Mouse (Mus musculus): Measurements from ENCODE around the gene Fam213b.
A peak's percentile ranks its signal among the peaks of the same experiment; 100 is the strongest.

Gene Fam213b

DNA sequence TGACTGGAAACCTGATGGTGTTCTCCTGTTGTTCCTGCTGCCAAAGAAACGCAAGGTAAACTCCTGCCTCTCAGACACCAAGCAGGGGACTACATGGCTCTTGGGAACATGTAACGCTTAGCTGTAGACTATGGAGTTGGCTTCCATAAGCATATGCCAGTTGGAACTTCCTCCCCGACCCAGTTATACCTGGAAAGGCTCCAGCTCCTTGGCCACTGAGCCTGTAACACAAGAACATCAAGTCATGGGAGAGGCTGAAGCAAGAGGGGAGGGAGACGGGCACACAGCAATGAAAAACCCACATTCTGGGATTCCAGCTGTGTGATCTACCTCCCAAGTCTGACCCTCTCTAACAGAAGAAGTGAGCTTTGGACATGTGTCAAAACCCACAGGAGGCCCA, 23.4 kb upstream of the Fam213b start:
- DNase-seq: no peak

DNA sequence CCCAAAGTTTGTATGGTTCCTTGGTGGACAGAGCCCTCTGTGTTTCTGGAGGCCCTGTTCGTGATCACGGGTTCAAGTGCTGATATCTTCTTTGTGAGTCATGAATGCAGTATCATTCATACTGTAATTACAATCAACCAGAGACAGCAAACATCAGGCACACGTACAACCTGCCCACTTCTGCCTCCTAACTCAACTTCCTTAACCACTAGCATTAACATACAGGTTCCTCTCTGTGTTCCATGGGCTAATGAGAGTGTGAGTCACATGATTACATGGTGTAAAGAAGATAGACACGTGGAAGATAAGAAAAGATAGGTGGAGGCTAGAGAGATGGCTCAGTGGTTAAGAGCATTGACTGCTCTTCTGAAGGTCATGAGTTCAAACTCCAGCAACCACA, 17.7 kb upstream of the Fam213b start:
- no peak for DNase-seq

DNA sequence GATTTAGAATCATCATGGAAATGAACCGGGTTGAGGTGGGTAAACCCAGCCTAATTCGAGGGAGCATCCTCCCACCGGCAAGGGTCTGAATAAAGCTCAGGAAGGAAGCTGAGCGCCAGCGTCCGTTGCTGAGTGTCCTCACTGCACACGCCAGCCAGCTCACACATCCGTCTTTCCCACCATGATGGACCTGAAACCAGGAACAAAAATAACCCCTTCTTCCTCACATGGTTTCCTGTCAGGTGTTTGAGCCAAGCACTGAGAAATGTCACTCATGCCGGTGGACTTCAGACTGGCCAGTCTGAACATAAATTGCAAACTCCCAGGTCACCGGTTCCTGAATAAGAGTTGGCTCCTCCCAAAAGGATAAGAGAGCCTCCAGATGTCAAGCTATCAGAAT, 16.4 kb upstream of the Fam213b start:
- no peak for DNase-seq

DNA sequence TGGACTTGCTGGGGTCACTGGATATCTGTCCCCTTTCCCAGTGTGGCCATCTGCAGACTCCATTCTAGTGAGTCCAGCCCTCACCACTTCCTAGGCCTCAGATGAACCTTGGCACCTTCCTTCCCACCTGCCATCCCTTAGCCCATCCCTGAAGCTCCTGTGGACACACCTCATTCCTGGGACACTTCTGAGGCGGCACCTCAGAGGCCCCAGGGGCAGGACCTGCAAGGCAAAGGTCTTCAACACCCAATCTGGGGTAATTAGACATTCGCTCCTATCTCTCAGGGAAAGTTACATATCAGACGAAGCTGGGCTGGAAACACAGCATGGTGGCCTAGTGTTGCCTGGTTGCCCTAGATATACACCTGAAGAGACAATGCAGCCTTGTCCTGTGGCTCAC, 15.8 kb upstream of the Fam213b start:
- peak; percentile 31 for DNase-seq

DNA sequence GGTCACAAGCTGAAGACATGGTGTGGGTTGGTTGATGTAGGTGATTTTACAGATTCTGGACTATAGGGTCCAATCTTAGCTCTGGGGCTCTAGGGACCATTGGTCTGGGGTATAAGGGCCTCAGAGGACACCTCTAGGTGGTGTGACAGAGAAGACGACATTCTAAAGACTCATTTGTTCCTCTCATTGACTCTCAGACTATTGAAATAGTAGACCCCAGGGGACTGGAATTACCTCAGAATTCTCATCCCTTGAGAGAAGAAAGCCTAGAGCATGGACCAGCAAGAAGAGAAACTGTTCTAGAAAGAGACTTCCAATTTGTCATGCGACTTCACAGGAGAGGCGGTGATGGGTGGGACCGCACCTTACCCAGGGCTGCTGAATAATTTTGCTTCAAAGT, 15.3 kb upstream of the Fam213b start:
- no peak for DNase-seq

DNA sequence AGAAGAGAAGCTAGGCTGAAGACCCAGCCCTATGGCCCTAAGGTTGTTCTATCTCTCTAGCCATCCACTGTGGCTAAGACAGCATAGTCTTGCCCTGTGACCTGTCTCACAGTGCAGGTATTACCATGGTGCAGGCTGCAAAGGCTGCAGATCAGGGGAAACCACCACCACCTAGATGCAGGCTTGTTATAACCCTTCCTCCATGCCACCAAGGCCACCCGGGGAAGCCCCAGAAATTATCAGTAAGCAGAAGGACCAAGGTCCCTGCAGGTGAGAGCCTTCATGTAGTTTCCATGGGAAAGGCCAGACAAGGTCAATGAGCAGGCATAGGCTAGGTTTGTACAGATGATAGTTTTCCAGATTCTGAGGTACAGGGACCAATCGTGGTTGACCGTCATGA, 14.9 kb upstream of the Fam213b start:
- no peak for DNase-seq

DNA sequence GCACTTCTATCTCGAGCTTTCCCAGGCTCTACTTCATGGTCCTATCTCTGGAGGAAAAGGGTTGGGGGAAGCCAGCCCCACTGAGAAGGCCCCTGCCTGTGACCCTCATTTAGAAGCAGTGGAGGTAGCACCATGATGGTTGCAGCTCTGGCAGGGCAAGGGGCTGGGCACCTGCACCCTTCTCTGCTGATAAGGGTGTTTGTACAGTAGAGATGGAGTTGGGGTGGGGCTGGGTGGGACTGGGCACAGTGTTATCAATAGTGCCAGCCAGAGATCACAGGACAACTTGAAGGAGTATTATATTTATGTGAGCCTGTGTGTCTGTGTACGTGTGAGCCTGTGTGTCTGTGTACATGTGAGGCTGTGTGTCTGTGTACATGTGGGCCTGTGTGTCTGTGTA, 12.7 kb upstream of the Fam213b start:
- DNase-seq: peak; percentile 89

DNA sequence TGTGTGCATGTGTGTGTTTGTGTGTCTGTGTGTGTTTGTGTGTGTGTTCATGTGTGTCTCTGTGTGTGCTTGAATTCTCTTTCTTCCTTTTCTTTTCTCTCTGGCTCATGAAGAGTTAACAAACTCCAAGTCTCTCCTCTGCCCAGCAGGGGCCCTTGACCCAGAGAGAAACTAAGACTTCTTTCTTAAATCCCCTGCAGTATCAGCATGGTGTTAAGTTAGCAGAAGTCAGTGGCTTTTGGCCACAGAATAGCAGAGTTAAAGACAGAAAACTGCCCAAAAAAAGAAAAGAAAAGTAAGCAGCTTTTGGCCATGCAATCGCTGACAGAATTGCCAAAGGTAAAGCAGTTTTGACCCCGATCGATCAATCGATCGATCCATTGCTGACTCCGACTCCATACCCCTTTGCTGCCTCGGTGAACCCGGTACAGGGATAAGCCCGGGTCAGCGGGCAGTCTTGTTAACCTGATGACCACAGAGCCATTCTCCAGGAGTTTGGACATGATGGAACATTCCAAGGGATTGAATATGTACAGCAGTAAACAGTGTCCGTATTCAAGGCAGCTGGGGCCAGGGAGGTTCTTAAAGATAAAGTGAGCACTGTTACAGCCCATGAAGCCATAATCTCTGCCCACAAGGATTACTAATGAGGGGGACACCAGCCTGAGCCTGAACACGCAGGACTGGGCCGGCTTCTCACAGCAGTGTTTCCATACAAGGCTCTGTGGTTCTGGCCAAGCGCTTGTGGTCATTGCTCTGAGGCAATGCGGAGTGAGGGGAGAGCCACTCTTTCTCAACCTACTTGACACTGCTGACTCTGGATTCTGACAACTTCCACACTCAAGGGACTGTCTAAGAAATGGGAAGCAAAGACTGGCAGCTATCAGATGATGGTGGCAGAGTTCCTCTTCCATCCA, 11.9 kb upstream of the Fam213b start:
- peak; percentile 73 for DNase-seq

DNA sequence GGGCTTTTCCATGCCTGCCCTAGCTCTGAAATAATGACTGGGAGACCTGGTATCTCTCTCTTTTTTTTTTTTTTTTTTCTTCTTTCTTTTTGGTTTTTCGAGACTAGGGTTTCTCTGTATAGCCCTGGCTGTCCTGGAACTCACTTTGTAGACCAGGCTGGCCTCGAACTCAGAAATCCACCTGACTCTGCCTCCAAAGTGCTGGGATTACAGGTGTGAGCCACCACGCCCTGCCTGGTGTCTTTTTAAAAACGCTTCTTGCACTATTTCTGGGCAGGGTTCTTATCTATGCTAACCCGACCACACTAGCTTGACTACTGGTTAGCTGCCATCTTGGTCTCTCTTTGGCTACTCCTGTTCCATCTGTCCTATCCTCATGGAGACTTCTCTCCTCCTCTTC, 9.6 kb upstream of the Fam213b start:
- peak; percentile 42 for DNase-seq

DNA sequence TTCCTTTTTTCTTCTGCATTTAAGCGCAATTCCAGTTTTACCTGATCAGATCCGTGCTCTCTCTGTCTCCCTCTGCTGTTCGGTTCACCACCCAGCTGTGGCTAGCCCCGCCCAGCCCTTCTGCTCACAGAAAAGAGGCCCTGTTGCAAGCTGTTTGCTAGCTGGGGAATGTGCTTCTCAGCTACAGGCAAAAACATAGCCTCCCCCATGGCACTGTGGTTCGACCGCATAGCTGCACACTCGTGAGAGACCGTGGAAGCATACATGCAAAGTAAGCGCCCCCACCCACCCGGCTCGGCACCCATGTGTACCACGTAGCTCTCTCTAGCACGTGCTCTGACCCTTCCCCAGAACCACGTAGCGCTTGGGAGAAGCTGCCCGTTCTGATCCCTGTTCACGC, 8.9 kb upstream of the Fam213b start:
- DNase-seq: peak; percentile 94

DNA sequence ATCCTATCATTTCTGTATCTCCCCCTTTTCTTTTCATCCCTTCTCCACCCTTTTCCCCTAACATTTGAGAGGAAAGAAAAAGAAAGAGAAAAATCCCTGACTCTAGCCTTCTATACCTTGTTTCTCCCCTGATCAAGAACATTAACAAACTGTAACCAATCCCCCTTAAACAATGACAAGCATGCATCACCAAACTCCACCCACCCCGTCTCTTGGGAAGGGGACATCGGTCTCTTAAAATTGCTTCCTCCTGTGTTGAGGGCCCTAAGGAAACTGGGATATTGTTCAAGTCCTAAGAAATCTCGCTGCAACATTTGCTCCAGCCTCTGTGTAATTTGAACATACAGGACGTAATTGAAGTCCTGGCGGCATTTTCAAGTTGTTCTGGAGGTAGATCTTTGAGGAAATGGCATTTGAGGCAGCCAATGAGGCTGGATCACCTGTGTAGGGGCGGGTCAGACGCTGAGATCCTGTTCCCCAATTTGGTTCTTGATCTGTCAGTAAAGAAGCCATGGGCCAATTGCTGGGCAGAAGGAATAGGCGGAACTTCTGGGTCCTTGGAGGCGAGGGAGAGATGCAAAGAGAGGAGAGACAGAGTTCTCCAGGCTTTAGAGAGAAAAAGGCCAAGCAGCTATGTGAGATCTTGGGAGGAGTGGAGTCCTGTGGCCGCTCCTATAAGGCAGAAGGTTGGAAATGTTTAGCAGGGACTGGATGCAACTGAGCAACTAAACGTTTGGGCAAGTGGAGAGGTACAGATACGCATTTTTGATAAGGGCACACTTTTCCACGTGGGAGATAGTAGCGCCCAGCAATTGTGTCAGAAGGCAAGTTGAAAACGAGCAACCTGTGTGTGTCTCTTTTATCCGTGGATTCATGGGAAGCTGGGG, 5.5 kb upstream of the Fam213b start:
- DNase-seq: peak; percentile 88

DNA sequence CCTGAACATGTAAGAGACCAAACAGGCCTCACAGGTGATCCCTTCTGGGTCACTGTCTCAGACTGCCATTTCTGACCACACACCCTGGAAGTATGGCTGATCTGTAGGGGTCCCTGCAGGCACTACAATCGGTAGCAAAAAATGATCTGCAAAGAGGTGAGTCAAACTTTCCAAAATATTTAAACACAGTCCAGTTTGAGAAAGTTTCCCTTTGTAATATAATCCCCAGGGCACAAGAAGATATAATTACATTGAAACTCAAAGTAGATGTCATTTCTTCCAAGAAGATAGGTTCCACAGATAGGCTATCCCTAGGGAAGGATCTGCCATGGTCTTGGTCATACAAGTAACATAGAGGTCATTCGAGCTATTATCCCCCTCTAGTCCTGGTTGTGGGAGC, 3.4 kb upstream of the Fam213b start:
- no peak for DNase-seq

DNA sequence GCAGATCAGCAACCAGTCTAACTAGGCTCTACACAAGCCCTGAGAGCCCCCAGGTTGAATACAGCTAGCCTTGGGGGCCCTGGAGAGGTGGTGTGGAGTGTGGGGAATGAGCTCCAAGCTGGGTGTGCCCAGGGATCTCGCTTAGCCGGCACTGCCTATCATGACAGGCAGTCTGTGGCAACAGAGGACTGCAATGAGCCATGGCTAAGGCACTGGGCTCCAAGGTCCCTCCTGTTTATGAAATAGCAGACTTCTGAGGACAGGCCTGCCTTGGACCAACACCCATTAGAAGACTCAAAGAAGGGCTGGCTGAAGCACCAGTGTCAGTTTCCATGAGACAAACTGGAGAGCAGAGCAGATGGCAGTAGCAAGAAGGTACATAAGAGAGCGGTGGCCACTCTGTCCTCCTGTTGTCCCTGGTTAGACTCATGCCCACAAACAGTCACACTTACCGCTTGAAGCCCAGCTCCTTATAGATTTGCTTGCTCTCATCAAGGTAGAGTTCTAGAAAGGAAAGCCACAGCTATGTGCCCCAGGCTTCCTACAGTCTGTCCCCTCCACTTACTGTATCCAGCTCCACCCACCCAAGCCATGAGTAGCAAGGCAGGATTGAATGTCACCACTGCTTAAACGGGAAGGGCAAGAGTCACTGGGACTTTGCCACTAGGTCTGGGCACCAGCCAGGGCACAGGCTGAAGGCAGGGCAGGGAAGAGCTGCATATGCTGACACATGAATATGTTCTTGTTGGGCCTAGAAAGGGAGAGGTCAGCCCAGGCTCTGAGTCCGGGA, 1.1 kb downstream of the Fam213b start:
- DNase-seq: no peak

DNA sequence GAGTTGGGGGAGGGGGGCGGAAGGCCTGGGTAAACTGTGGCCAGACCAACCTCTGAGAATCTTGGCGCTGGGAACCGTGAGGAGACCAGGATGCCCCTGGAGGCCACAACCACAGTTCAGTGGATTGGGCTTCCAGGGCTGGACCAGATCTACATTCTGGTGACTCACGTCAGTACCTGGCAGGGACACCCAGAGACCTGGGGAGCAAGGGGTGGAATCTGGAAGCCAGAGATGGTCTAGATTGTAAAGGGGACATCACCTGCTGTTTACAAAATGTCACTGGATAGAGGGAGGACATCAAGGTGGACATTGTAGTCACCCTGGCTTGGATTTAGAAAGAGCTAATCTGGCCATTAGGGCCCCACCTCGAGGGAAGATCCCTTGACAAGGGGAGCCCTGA, 3.4 kb downstream of the Fam213b start:
- DNase-seq: no peak

DNA sequence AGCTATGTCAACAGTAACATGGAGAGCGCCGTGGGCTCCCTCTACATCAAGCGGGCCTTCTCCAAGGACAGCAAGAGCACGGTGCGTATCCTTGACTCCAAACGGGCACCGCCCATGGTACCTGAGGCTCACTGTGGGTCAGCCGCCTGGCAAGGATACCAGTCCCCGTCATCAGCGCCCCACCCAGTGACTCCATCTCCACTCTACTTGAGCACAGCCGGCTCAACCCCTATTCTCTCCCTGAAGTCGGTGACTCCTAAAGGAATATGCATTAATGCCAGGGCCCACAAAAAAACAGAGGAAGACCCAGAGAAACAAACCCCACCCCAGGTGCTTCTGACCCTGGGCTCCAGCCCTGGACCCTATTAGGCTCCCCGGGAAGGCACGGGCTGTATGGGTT, 8.0 kb downstream of the Fam213b start:
- DNase-seq: no peak

DNA sequence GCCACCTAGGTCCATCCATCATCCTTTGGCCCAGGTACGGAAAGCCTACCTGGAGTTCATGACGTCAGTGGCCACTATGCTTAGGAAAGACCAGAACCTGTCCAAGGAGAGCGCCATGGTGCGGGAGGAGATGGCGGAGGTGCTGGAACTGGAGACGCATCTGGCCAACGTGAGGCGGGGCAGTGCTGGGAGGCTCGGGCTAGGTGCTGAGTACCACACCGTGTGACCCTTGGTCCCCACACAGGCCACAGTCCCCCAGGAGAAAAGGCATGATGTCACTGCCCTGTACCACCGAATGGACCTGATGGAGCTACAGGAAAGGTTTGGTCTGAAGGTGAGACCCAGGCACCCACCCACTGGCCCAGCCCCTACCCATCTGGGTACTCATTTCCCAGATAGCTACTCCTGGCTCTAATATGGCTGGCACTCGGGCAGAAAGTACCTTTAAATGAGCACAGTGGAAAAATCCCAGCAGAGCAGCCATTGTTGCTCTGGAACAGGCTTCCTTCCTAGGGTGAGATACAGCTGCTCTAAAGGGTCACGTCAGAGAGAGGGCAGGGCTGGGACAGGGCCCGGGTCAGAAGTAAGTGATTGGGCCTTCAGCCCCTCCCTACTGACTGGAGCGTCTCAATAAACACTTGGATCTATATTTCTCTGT, 11.2 kb downstream of the Fam213b start:
- no peak for DNase-seq

DNA sequence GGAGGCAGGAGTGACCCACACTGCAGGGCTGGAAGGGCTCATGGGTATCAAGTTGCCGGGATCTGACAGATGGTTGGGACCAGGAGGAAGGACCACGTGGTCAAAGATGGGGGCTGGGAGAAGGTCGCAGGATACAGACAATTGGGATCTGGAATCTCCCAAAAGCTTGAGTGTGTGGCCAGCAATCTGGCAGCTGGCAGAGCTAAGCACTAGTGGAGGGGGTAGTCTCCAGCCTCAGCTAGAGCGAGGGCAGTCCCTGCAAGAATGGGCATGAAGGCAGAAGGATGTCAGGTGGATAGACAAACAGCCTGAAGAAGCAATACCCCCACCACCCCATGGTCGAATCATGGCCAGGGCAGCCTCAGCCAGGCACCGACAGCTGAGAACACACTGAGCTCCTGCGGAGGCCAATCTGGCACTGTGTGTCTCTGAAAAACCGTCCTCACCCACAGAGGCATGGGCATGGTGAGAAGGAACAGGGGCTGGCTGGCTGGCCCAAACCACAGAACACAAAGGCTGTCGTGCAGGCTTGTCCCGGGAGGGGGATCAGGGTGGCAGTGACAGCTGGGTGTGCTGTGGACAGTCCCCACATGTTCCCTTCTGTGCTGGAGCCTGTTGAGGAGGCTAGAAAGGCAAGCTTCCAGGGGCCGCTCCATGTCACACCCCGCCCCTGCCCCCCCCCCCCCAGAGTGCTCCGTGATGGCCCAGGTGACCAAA, 11.9 kb downstream of the Fam213b start:
- DNase-seq: no peak

DNA sequence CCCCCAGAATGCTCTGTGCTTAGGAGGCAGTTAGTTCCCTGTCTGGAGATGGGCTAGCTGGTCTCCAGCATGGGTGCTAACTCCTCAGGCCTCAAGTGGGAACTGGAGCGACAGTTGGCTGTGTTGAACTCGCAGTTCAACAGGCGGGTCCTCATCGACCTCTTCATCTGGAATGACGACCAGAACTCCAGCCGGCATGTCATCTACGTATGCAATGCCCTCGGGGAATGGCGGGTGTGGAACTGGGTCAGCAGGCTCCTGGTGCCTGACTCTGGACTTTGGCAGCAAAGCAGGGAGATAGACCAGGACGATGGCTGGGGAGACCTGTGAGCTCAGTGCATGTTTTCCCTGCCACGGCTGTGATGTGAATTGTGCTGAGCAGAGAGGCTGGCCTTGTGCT, 13.5 kb downstream of the Fam213b start:
- no peak for DNase-seq

DNA sequence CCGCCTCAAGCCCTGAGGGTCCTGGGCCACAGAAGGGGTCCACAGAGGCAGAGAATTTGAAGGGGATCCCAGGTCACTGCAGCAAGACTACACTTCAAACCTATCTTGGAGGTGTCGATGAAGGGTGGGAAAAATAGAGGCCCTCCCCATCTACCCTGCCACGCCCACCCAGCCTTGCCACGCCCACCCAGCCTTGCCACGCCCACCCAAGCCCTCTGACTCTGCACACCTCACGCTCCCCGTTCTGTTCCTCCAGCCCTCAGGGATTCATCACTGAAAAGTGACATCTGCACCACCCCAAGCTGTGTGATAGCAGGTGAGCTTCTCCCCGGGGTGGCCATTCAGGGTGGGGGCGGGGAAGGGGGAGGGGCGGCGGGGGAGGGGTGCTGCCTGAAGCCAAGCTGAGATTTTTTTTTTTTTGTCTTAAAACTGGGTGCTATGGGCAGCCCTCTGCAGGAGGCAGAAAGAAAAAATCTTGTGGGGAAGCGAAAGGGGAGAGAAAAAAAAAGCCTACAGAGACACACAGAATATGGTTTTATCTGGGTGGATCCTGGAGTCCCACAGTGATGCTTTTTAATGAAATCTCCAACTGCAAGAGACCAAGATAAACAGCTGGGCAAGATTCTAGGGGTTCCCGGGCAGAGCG, 16.8 kb downstream of the Fam213b start:
- peak; percentile 91 for DNase-seq

DNA sequence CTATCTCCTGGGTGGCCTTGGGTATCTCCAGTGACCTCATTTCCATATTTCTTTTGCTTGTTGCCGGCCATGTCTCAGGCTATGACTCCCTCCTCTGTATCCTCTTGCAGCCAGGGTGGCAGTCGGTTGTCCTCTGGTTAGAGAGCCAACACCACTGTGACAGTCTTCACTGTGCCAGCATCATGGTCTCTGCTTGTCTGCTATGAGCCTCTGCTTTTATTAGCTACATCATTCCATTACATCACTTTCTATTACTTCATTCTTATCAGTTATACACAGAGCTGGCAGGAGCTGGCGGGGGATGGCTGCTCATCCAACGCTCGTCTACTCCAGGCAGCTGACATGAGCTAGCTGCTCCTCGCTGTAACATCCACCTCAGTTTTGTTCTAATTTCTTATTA, 18.2 kb downstream of the Fam213b start:
- peak; percentile 88 for DNase-seq

DNA sequence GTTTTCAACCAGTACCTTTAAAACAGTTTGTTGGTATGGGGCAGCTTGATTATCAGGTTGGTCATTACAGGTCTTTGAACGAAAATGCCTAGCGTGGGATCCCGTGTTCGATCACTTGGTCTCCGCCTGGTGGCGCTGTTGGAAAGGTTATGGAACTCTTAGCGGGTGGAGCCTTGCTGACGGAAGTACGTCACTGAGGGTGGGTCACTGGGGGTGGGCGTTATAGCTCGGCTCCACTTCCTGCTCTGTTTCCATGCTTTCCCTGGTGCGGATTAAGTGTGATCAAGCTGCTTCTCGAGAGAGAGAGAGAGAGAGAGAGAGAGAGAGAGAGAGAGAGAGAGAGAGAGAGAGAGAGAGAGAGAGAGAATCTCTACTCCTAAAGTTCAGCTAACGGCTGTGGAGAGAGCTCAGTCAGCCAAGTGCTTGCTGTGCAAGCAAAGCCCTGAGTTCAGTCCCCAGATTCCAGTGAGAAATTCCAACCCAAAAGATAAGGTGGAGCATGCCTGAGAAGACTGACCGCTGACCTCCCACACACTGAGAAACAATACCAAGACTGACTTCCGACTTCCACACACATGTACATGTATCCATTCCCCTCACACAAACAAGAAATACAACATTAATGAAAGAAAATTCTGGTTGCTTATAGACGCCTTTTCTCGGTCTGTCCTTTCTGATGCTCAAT, 20.9 kb downstream of the Fam213b start:
- DNase-seq: peak; percentile 96

Data from liver (tissue).